Comparison of ENCODE assay signal across 27 mouse cellular contexts in the genomic region with DNA sequence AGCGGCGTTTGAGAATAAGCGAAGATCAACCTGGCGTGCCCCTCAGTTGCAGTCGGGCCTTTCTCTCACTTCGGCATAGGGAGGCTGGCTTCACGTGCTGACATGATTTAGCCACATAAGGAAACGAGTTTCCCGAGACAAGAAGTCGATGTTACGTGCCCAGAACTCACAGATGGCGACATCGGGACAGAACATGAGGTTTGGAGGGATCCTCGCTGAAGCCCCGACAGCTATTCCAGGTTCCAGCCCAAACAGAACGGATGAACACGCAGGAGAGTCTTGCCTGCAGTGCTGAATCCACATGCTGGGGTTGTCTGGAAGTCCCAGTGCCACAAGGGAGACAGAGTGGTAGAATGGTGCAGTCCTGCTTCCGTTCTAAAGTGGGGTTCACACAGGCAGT. TPM values are rescaled to one million over a fixed set of nuclear protein-coding genes. Genes with fewer than 3 reads are reported as not detected.
A peak's percentile ranks its signal among the peaks of the same experiment; 100 is the strongest.
DNase-seq lines count a peak whose midpoint lies in the region; ATAC-seq lines count a peak whose summit lies in the region.
"Had no signal": no experiment of that assay in that cellular context is flagged by ENCODE, and none has a peak within 500 bp of the region (broad histone marks: within the 10 kb centered on the region; RNA-seq: fewer than 3 reads in every experiment).

No protein-coding gene starts in this region.

- H3K4me1 ChIP-seq in forebrain, embryonic 15.5 days = no peaks in the 10 kb centered on the region
- H3K4me1 ChIP-seq in forebrain, embryonic 12.5 days = no peaks in the 10 kb centered on the region
- no peaks in the 10 kb centered on the region for H3K4me1 ChIP-seq in forebrain, embryonic 16.5 days (replicated peaks; ENCODE audit: control insufficient read depth, insufficient read depth, low read length)
- no peaks in the 10 kb centered on the region for H3K4me1 ChIP-seq in hindbrain, embryonic 12.5 days
- H3K4me1 ChIP-seq: liver, embryonic 15.5 days; megakaryocyte, embryonic 14.5 days; midbrain, embryonic 13.5 days had no signal

- 80% methylated on average over 18 of the region's 18 CpGs for WGBS in forebrain, embryonic 15.5 days
- WGBS in forebrain, embryonic 12.5 days = 90% methylated on average over 18 of the region's 18 CpGs
- WGBS in forebrain, embryonic 16.5 days = 82% methylated on average over 18 of the region's 18 CpGs
- 92% methylated on average over 18 of the region's 18 CpGs for WGBS in hindbrain, embryonic 12.5 days

- no peak overlapping the region for H3K9ac ChIP-seq in forebrain, embryonic 15.5 days (replicated peaks)
- H3K9ac ChIP-seq in forebrain, embryonic 12.5 days = no peak overlapping the region
- H3K9ac ChIP-seq in forebrain, embryonic 16.5 days (replicated peaks; ENCODE audit: low read depth, low read length) = no peak overlapping the region
- H3K9ac ChIP-seq in hindbrain, embryonic 12.5 days = no peak overlapping the region
- H3K9ac ChIP-seq: hindbrain, embryonic 14.5 days; liver, embryonic 15.5 days; lung, embryonic 15.5 days; midbrain, embryonic 13.5 days had no signal

- DNase-seq in layer of hippocampus, adult 8-10 months (ENCODE audit: low spot score in 2 of 2) = peak; percentile 39 to 43
- peak; percentile 27 to 40 for DNase-seq in layer of hippocampus, postnatal 36 days
- no peak for DNase-seq in testis, postnatal 14 days (ENCODE audit: low spot score)
- DNase-seq: B cell, adult 2 months; cerebellum, adult 9-10 months; gastrocnemius, postnatal 36 days; kidney, adult 8-10 months; kidney, postnatal 14 days; liver; lung, postnatal 36 days; thymus, adult 18-20 months; thymus, postnatal 4 days had no signal

- no peaks in the 10 kb centered on the region for H3K9me3 ChIP-seq in forebrain, embryonic 15.5 days
- no peaks in the 10 kb centered on the region for H3K9me3 ChIP-seq in forebrain, embryonic 12.5 days
- H3K9me3 ChIP-seq in forebrain, embryonic 16.5 days (ENCODE audit: control insufficient read depth, low read length) = no peaks in the 10 kb centered on the region
- no peaks in the 10 kb centered on the region for H3K9me3 ChIP-seq in hindbrain, embryonic 12.5 days (replicated peaks)
- H3K9me3 ChIP-seq: embryonic facial prominence, embryonic 10.5 days; G1E; limb, embryonic 10.5 days; liver, embryonic 15.5 days; lung, embryonic 15.5 days; megakaryocyte, embryonic 14.5 days; midbrain, embryonic 13.5 days had no signal

- no peak overlapping the region for H3K4me3 ChIP-seq in forebrain, embryonic 15.5 days
- H3K4me3 ChIP-seq in forebrain, embryonic 12.5 days (replicated peaks) = no peak overlapping the region
- H3K4me3 ChIP-seq in forebrain, embryonic 16.5 days (replicated peaks; ENCODE audit: low read length) = no peak overlapping the region
- H3K4me3 ChIP-seq in hindbrain, embryonic 12.5 days = no peak overlapping the region
- H3K4me3 ChIP-seq: embryonic facial prominence, embryonic 10.5 days; limb, embryonic 10.5 days; liver, embryonic 15.5 days; lung, embryonic 15.5 days; megakaryocyte, embryonic 14.5 days; midbrain, embryonic 13.5 days had no signal

- H3K27ac ChIP-seq in forebrain, embryonic 15.5 days (replicated peaks) = peak overlapping the region; percentile 47
- no peak overlapping the region for H3K27ac ChIP-seq in forebrain, embryonic 12.5 days
- peak overlapping the region; percentile 71 for H3K27ac ChIP-seq in forebrain, embryonic 16.5 days (ENCODE audit: low read length)
- H3K27ac ChIP-seq in hindbrain, embryonic 12.5 days = no peak overlapping the region
- H3K27ac ChIP-seq: embryonic facial prominence, embryonic 10.5 days; hindbrain, embryonic 14.5 days; limb, embryonic 10.5 days; liver, embryonic 15.5 days; lung, embryonic 15.5 days; midbrain, embryonic 13.5 days had no signal

- ATAC-seq in forebrain, embryonic 15.5 days (replicated peaks) = peak; percentile 60; the same call in 1 of the 2 replicates
- ATAC-seq in forebrain, embryonic 12.5 days (ENCODE audit: low FRiP score) = no peak
- peak; percentile 72 for ATAC-seq in forebrain, embryonic 16.5 days
- no peak for ATAC-seq in hindbrain, embryonic 12.5 days (ENCODE audit: low FRiP score)
- ATAC-seq: midbrain, embryonic 13.5 days; Patski had no signal

- no peaks in the 10 kb centered on the region for H3K27me3 ChIP-seq in forebrain, embryonic 15.5 days
- H3K27me3 ChIP-seq in forebrain, embryonic 12.5 days = no peaks in the 10 kb centered on the region
- no peaks in the 10 kb centered on the region for H3K27me3 ChIP-seq in forebrain, embryonic 16.5 days (replicated peaks; ENCODE audit: control insufficient read depth, insufficient read depth, low read length)
- no peaks in the 10 kb centered on the region for H3K27me3 ChIP-seq in hindbrain, embryonic 12.5 days
- H3K27me3 ChIP-seq: CH12.LX; liver, embryonic 15.5 days; lung, embryonic 15.5 days; midbrain, embryonic 13.5 days; Patski had no signal

- H3K4me2 ChIP-seq in forebrain, embryonic 15.5 days (replicated peaks) = no peak overlapping the region
- no peak overlapping the region for H3K4me2 ChIP-seq in forebrain, embryonic 12.5 days
- no peak overlapping the region for H3K4me2 ChIP-seq in forebrain, embryonic 16.5 days (ENCODE audit: low read length)
- no peak overlapping the region for H3K4me2 ChIP-seq in hindbrain, embryonic 12.5 days (replicated peaks)
- H3K4me2 ChIP-seq: hindbrain, embryonic 14.5 days; liver, embryonic 15.5 days; lung, embryonic 15.5 days; midbrain, embryonic 13.5 days had no signal

- H3K36me3 ChIP-seq in forebrain, embryonic 15.5 days = no peaks in the 10 kb centered on the region
- no peaks in the 10 kb centered on the region for H3K36me3 ChIP-seq in forebrain, embryonic 12.5 days (replicated peaks)
- H3K36me3 ChIP-seq in forebrain, embryonic 16.5 days (ENCODE audit: control insufficient read depth, insufficient read depth) = no peaks in the 10 kb centered on the region
- H3K36me3 ChIP-seq in hindbrain, embryonic 12.5 days = no peaks in the 10 kb centered on the region
- H3K36me3 ChIP-seq: embryonic facial prominence, embryonic 10.5 days; G1E; limb, embryonic 10.5 days; lung, embryonic 15.5 days had no signal

RNA-seq across cellular contexts. Expression of gene Chdh, which starts 29.6 kb away (rescaled TPM):
- 0.22 and 0.25 TPM in 2 replicates for polyA plus RNA-seq in forebrain, embryonic 15.5 days (2015; fragmentation: Nextera tagmentation; extraction: Ambion mirVana)
- 0.04 TPM in 1 of 2 replicates, not detected in the other for polyA plus RNA-seq in forebrain, embryonic 12.5 days (2016; fragmentation: Nextera tagmentation; extraction: Ambion mirVana)
- 0.12 and 0.66 TPM in 2 replicates for polyA plus RNA-seq in forebrain, embryonic 16.5 days (2015; fragmentation: Nextera tagmentation; extraction: Ambion mirVana)
- 1 to 10 TPM; 2.5 to 3.4 (median 3.1) TPM for total RNA-seq in layer of hippocampus, adult 8-10 months (2022)
- total RNA-seq in layer of hippocampus, postnatal 36 days (2021) = 1 to 10 TPM; 2.0 to 2.7 TPM
- 0.17 and 0.18 TPM in 2 replicates for polyA plus RNA-seq in hindbrain, embryonic 12.5 days (2016; fragmentation: Nextera tagmentation; extraction: Ambion mirVana)
- total RNA-seq: CH12.LX; monocyte, adult 5-6 weeks had no signal
- polyA plus RNA-seq: G1E had no signal

RNA-seq across cellular contexts. Expression of gene Il17rb, which starts 29.7 kb away (rescaled TPM):
- 1.3 and 1.8 TPM in 2 replicates for polyA plus RNA-seq in forebrain, embryonic 15.5 days (2015; fragmentation: Nextera tagmentation; extraction: Ambion mirVana)
- 1.1 and 1.3 TPM in 2 replicates for polyA plus RNA-seq in forebrain, embryonic 12.5 days (2016; fragmentation: Nextera tagmentation; extraction: Ambion mirVana)
- 1.3 and 2.2 TPM in 2 replicates for polyA plus RNA-seq in forebrain, embryonic 16.5 days (2015; fragmentation: Nextera tagmentation; extraction: Ambion mirVana)
- total RNA-seq in layer of hippocampus, adult 8-10 months (2022) = 1 to 10 TPM; 1.1 to 1.7 (median 1.4) TPM
- 1 to 10 TPM; 1.2 to 1.5 TPM for total RNA-seq in layer of hippocampus, postnatal 36 days (2021)
- polyA plus RNA-seq in hindbrain, embryonic 12.5 days (2016; fragmentation: Nextera tagmentation; extraction: Ambion mirVana) = 1.0 and 1.7 TPM in 2 replicates
- total RNA-seq: gastrocnemius, postnatal 36 days; monocyte, adult 5-6 weeks had no signal
- polyA plus RNA-seq: G1E had no signal

Comparison
In these comparisons a context has a peak if more than half of its experiments do, and no peak if none do; other contexts are left out.
1. ATAC-seq: peak in forebrain, embryonic 15.5 days (single experiment) and forebrain, embryonic 16.5 days (single experiment); none in forebrain, embryonic 12.5 days (single experiment) and hindbrain, embryonic 12.5 days (single experiment).
2. H3K27ac ChIP-seq: peak in forebrain, embryonic 15.5 days (single experiment) and forebrain, embryonic 16.5 days (single experiment); none in forebrain, embryonic 12.5 days (single experiment) and hindbrain, embryonic 12.5 days (single experiment).